Comparison of ENCODE assay signal across 11 mouse cellular contexts in the genomic region with DNA sequence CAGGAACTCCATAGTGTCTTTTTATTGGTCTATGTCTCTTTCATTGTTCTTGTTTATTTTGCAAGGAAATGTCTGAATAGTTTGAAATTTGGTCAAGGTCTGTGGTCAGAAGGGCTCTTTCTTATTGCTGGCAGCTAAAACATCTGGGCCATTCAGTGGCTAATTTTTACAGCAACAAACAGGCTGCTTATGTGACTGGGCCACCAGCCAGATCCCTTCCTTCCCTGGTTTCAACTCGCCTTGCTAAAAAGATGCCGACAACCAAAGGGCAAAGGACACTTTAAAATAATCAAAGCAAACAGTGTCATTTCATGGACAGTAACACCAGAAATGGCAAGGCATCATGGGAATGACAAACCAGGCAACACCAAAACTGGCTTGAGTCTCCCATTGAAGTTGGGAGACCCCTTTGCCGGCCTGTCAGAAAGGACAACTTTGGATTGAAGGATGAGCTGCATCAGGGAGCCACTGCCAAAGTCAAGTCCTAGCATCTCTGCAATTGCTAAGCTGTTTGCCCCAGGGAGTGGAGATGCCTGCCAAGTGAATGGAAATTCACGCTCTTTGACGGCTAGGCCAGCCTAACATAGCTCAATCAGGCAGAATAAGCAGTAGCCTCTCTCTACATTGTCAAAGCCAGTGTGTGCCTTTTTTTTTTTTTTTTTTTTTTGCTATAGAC. TPM values are rescaled to one million over a fixed set of nuclear protein-coding genes. Genes with fewer than 3 reads are reported as not detected.
DNase-seq lines count a peak whose midpoint lies in the region; ATAC-seq and TF ChIP-seq lines count a peak whose summit lies in the region.
"Had no signal": no experiment of that assay in that cellular context is flagged by ENCODE, and none has a peak within 500 bp of the region (broad histone marks: within the 10 kb centered on the region; RNA-seq: fewer than 3 reads in every experiment).

No protein-coding gene starts in this region.

- H3K36me3 ChIP-seq in liver, adult 2 months (ENCODE audit: control insufficient read depth, insufficient read depth, low read length), result no peaks in the 10 kb centered on the region
- H3K36me3 ChIP-seq: liver, embryonic 13.5 days had no signal

- TF ChIP-seq CTCF in liver, adult 2 months (IDR thresholded peaks at IDR 0.05; ENCODE audit: low read depth, low read length), result no peak
- TF ChIP-seq CTCF in cerebellum, adult 2 months (IDR thresholded peaks at IDR 0.05; ENCODE audit: borderline replicate concordance, insufficient read depth, low read depth, low read length), result no peak

- intact Hi-C loops in gastrocnemius, postnatal 14 days (cut with DNase I; ENCODE audit: low total_unique reads), result no loop called here

- TF ChIP-seq POLR2A in liver, adult 2 months (IDR thresholded peaks at IDR 0.05; ENCODE audit: extremely low read depth, insufficient read depth, low read length), result no peak
- no peak for TF ChIP-seq POLR2A in cerebellum, adult 2 months (IDR thresholded peaks at IDR 0.05; ENCODE audit: borderline replicate concordance, insufficient read depth, low read length)

- no peak overlapping the region for H3K9ac ChIP-seq in liver, adult 2 months (ENCODE audit: low read depth, low read length)
- H3K9ac ChIP-seq: liver, embryonic 13.5 days had no signal

- no peak overlapping the region for H3K27ac ChIP-seq in liver, adult 2 months (replicated peaks; ENCODE audit: insufficient read depth, low read depth, low read length)
- no peak overlapping the region for H3K27ac ChIP-seq in cerebellum, adult 2 months (ENCODE audit: insufficient read depth, low read length)
- H3K27ac ChIP-seq: liver, embryonic 13.5 days had no signal

- H3K27me3 ChIP-seq in liver, adult 2 months (ENCODE audit: control insufficient read depth, insufficient read depth, low read length), result 0 out of 2 replicates have a peak, but pooled peaks cover 2% of the 10 kb centered on the region
- H3K27me3 ChIP-seq in cerebellum, adult 2 months (ENCODE audit: control insufficient read depth, insufficient read depth, low read length), result no peaks in the 10 kb centered on the region; the same call in 1 of the 2 replicates
- H3K27me3 ChIP-seq: liver, embryonic 13.5 days had no signal

- no peak overlapping the region for H3K4me3 ChIP-seq in liver, adult 2 months (ENCODE audit: insufficient read depth, low read depth, low read length)
- H3K4me3 ChIP-seq in cerebellum, adult 2 months (replicated peaks; ENCODE audit: insufficient read depth, low read depth, low read length), result no peak overlapping the region
- H3K4me3 ChIP-seq: liver, embryonic 13.5 days had no signal

- H3K79me2 ChIP-seq in liver, adult 2 months (ENCODE audit: control insufficient read depth, insufficient read depth, low read length), result no peaks in the 10 kb centered on the region

- no peaks in the 10 kb centered on the region for H3K4me1 ChIP-seq in liver, adult 2 months (ENCODE audit: control insufficient read depth, insufficient read depth, low read length)
- H3K4me1 ChIP-seq in cerebellum, adult 2 months (ENCODE audit: control insufficient read depth, insufficient read depth, low read length), result no peaks in the 10 kb centered on the region
- H3K4me1 ChIP-seq: liver, embryonic 13.5 days had no signal

- DNase-seq in liver, adult 2 months (ENCODE audit: extremely low read depth, low read depth, low spot score), result peak; percentile 47
- DNase-seq in liver, result no peak
- peak; percentile 20 to 53 for DNase-seq in cerebellum, adult 2 months
- peak; percentile 55 for DNase-seq in gastrocnemius, postnatal 14 days
- peak; percentile 42 for DNase-seq in lung, postnatal 14 days
- DNase-seq in layer of hippocampus, adult 9-11 months, result no peak
- no peak for DNase-seq in layer of hippocampus, adult 8-10 months (ENCODE audit: low spot score in 2 of 2)
- DNase-seq: liver, embryonic 13.5 days had no signal

- no peak for ATAC-seq in CD4-positive, CD25-positive, alpha-beta regulatory T cell, adult 4 months

- 56% methylated on average over 5 of the region's 5 CpGs for WGBS in liver, adult 2 months
- WGBS in cerebellum, adult 2 months, result 16% methylated on average over 5 of the region's 5 CpGs

RNA-seq across cellular contexts. Expression of a gene that starts 15.3 kb away (rescaled TPM):
- not detected in 2 replicates for total RNA-seq in liver, adult 2 months (2014; rRNA removed)
- polyA plus RNA-seq in liver, adult 2 months (2012; rRNA removed), result not detected in 2 replicates
- not detected in 2 replicates for polyA plus RNA-seq in cerebellum, adult 2 months (2012; rRNA removed)
- under 1 TPM; 0.13 to 0.16 TPM for total RNA-seq in gastrocnemius, postnatal 14 days (2021)
- polyA plus RNA-seq in CD4-positive, CD25-positive, alpha-beta regulatory T cell, adult 4 months (2017; shearing (Covaris generic)), result not detected
- under 1 TPM in 3 of 4 experiments, not detected in 1; 0.08 to 0.24 (median 0.18) TPM for total RNA-seq in layer of hippocampus, adult 8-10 months (2022)
- total RNA-seq: hematopoietic stem cell, adult 5-6 weeks; neutrophil, adult 5-6 weeks had no signal
- polyA plus RNA-seq: liver, embryonic 13.5 days had no signal

Comparison
In these comparisons a context has a peak if more than half of its experiments do, and no peak if none do; other contexts are left out.
1. DNase-seq: peak in liver, adult 2 months (single experiment), cerebellum, adult 2 months (2 of 2), gastrocnemius, postnatal 14 days (single experiment) and lung, postnatal 14 days (single experiment); none in liver (single experiment), layer of hippocampus, adult 9-11 months (single experiment) and layer of hippocampus, adult 8-10 months (0 of 2).